Mouse (Mus musculus) lung, embryonic 14.5 days (tissue): ENCODE measurements around the gene Oscar. TPM values are rescaled to one million over a fixed set of nuclear protein-coding genes. Genes with fewer than 3 reads are reported as not detected.
"Not testable (repeated sequence)": the region's sequence is repeated elsewhere in the genome, so short reads cannot be mapped to it uniquely, and the experiment has no call there.

ENCODE experiments used
- ATAC-seq: fragments of 200-750 bp; cut with Nextera tagmentation; 2 replicates; pipeline ENCODE4 v1.8.0; 2017; ENCODE audit warnings: mild to moderate bottlenecking, moderate TSS enrichment, moderate library complexity; ENCODE audit not compliant: insufficient read depth
- DNase-seq: peaks from one replicate; pipeline ENCODE4 v3.0.0-alpha.2; 2015
- H3K27ac ChIP-seq: fragments of 300-500 bp; sonication (generic); 2 replicates; pipeline ENCODE4 v1.5.1; 2014; ENCODE audit warnings: low read depth, mild to moderate bottlenecking, moderate library complexity
- H3K27me3 ChIP-seq: fragments of 300-500 bp; sonication (generic); 2 replicates; pipeline ENCODE4 v1.6.1; 2014; ENCODE audit warnings: low read length, control low read depth; ENCODE audit not compliant: insufficient read depth
- H3K36me3 ChIP-seq: fragments of 300-500 bp; sonication (generic); 2 replicates; pipeline ENCODE4 v1.6.1; 2014; ENCODE audit warnings: control low read depth; ENCODE audit not compliant: insufficient read depth
- H3K4me1 ChIP-seq: fragments of 300-500 bp; sonication (generic); 2 replicates; pipeline ENCODE4 v1.6.1; 2014; ENCODE audit warnings: antibody characterized with exemption, control low read depth; ENCODE audit not compliant: insufficient read depth
- H3K4me2 ChIP-seq: fragments of 300-500 bp; sonication (generic); 2 replicates; pipeline ENCODE4 v1.6.1; 2014; ENCODE audit warnings: mild to moderate bottlenecking
- H3K4me3 ChIP-seq: fragments of 300-500 bp; sonication (generic); 2 replicates; pipeline ENCODE4 v1.5.1; 2014; ENCODE audit warnings: low read depth, low read length
- H3K9ac ChIP-seq: fragments of 300-500 bp; sonication (generic); 2 replicates; pipeline ENCODE4 v1.6.1; 2014
- H3K9me3 ChIP-seq: fragments of 300-500 bp; sonication (generic); 2 replicates; pipeline ENCODE4 v1.6.1; 2016; ENCODE audit warnings: low read depth, low read length, control low read depth
- CTCF ChIP-seq: IDR thresholded peaks from 2 replicates; pipeline ENCODE4 v1.5.1; 2016; ENCODE audit warnings: antibody characterized with exemption, low read depth
- WGBS: fragments of 180-500 bp; shearing (Covaris S2); extraction: QIAGEN DNeasy Blood & Tissue Kit; methylation state at CpG from one replicate; pipeline ENCODE4 v1.1.7; 2014; 5-methylcytosine and 5-hydroxymethylcytosine counted together
- polyA plus RNA-seq: library from polyadenylated mRNA; unstranded; fragments of >200 nt; fragmentation: Nextera tagmentation; extraction: Ambion mirVana; gene quantifications from 2 replicates; pipeline ENCODE4 v1.2.1, GENCODE M21; 2014

Oscar gene
- polyA plus RNA-seq, 1 experiment from 2014 or later, result not detected

DNA sequence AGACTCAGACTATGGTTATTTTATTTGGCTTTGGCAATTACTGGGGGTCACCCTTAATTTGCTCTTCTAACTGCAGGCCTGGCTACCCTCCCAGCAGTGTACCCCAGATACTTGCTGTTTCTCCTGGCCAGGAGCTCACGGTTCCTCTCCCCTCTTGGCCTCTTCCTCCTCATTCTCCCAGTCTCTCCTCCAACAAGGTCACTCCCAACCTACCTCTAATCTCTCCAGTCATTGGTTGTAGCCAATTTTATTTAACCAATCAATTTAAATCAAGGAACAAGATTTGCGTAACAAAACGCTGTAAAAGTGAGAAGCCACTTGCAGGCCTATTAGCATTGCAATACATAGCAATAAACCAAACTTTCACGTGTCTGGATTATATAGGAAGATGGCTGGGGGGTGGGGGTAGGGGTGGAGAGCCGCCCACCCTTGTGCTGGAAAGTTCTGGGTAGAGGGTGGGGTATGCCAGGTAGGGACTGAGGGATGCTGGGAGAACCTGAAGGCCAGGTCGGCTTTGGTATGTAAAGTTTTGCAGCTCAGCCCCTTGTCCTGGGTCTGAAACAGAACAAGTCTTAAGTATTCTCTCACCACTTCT lies 36.9 kb downstream of the Oscar start:
- Histone ChIP-seq H3K9ac (no peak overlapping the region), H3K4me3 (no peak overlapping the region), H3K36me3 (no peaks in the 10 kb centered on the region), H3K9me3 (no peaks in the 10 kb centered on the region), H3K4me2 (no peak overlapping the region), H3K4me1 (no peaks in the 10 kb centered on the region), H3K27me3 (no peaks in the 10 kb centered on the region), H3K27ac (no peak overlapping the region)
- ATAC-seq, result no peak
- DNase-seq, result no peak
- WGBS, result 67% methylated on average over 6 of the region's 6 CpGs
- TF ChIP-seq CTCF, result no peak

DNA sequence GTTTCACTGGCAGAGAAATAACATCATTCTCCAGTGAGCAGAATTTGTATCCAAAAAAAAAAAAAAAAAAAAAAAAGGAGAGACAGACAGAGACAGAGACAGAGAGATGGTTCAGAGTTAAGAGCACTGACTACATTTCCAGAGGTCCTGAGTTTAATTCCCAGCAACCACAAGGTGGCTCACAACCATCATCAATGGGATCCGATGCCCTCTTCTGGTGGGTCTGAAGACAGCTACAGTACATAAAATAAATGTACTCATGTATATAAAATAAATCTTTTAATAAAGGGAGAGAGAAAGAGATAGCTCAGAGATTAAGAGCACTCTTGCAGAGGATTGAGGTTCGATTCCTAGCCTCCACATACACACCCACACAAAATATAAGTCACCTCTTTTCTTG lies 37.8 kb downstream of the Oscar start:
- WGBS, result 73% methylated on average over 2 of the region's 2 CpGs
- H3K9ac ChIP-seq, result no peak overlapping the region
- H3K4me2 ChIP-seq, result no peak overlapping the region
- H3K4me1 ChIP-seq, result no peaks in the 10 kb centered on the region
- H3K9me3 ChIP-seq, result no peaks in the 10 kb centered on the region
- no peak for ATAC-seq
- TF ChIP-seq CTCF, result no peak
- H3K27ac ChIP-seq, result no peak overlapping the region
- H3K36me3 ChIP-seq, result no peaks in the 10 kb centered on the region
- no peaks in the 10 kb centered on the region for H3K27me3 ChIP-seq
- DNase-seq, result no peak
- no peak overlapping the region for H3K4me3 ChIP-seq

DNA sequence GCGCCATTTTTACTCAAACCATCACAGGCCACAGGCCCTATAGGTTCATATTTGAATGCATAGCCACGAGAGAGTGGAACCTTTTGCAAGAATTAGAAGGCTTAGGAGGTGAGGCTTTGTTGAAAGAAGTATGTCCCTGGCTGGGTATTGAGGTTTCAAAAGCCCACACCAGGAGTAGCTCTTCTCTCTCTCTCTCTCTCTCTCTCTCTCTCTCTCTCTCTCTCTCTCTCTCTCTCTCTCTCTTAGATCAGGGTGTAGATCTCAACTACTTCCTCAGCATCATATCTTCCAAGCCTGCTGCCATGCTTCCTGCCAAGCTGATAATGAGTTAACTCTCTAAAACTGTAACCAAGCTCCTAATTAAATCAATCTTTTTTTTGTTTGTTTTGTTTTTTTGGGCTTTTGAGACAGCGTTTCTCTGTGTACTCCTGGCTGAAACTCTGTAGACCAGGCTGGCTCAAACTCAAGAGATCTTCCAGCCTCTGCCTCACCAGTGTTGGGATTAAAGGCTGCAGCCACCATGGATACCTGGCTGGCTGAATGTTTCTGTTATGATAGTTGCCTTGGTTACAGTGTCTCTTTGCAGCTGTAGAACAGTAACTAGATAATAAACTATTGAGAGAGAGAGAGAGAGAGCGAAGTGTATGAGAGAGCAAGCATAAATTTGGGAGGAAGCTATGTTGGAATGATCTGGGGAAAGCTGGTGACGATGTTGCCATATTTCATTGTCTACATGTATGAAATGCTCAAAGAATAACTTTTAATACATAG lies 39.4 kb downstream of the Oscar start:
- H3K9me3 ChIP-seq, result no peaks in the 10 kb centered on the region
- no peak for DNase-seq
- no peaks in the 10 kb centered on the region for H3K27me3 ChIP-seq
- ATAC-seq, result no peak
- TF ChIP-seq CTCF, result no peak
- no peak overlapping the region for H3K4me3 ChIP-seq
- no peaks in the 10 kb centered on the region for H3K36me3 ChIP-seq
- whole genome bisulfite sequencing, result 72% methylated on average over 5 of the region's 5 CpGs
- no peaks in the 10 kb centered on the region for H3K4me1 ChIP-seq
- H3K4me2 ChIP-seq, result no peak overlapping the region
- no peak overlapping the region for H3K27ac ChIP-seq
- H3K9ac ChIP-seq, result no peak overlapping the region

DNA sequence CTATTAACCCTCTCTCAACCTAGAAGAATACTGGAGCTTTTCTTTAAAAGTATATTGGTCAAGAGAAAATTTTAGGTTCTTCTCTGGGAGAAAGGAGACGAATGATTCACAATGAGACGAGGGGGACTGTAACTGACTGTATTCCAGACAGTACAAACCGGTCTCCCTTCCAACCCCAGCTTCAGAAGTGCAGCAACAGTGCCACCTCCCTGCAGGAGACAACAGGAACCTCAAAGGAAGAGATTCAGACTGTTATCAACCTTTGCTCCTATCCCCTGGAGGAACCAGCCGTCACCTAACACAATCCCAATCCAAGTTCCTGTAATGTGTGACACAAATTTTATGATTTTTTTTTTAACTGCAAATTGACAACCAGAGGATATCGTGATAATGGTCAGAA lies 41.7 kb downstream of the Oscar start:
- Histone ChIP-seq H3K9me3 (no peaks in the 10 kb centered on the region), H3K9ac (no peak overlapping the region), H3K4me2 (no peak overlapping the region), H3K27ac (no peak overlapping the region), H3K4me3 (no peak overlapping the region), H3K36me3 (no peaks in the 10 kb centered on the region), H3K4me1 (no peaks in the 10 kb centered on the region), H3K27me3 (no peaks in the 10 kb centered on the region)
- ATAC-seq, result no peak
- DNase-seq, result no peak
- no peak for TF ChIP-seq CTCF
- 39% methylated on average over 5 of the region's 5 CpGs for WGBS

- WGBS, result 67% methylated on average over 1 of the region's 1 CpGs
- H3K27me3 ChIP-seq, result no peaks in the 10 kb centered on the region
- no peak for TF ChIP-seq CTCF
- no peak overlapping the region for H3K9ac ChIP-seq
- no peak overlapping the region for H3K4me3 ChIP-seq
- DNase-seq (no peak), ATAC-seq (no peak)
- H3K4me2 ChIP-seq, result no peak overlapping the region
- H3K36me3 ChIP-seq, result no peaks in the 10 kb centered on the region
- H3K27ac ChIP-seq, result no peak overlapping the region
- no peaks in the 10 kb centered on the region for H3K4me1 ChIP-seq
- H3K9me3 ChIP-seq, result no peaks in the 10 kb centered on the region
Observed at GRCm38 (mm10) chr7:3571847-3572246, 44.1 kb downstream of the Oscar start.

DNA sequence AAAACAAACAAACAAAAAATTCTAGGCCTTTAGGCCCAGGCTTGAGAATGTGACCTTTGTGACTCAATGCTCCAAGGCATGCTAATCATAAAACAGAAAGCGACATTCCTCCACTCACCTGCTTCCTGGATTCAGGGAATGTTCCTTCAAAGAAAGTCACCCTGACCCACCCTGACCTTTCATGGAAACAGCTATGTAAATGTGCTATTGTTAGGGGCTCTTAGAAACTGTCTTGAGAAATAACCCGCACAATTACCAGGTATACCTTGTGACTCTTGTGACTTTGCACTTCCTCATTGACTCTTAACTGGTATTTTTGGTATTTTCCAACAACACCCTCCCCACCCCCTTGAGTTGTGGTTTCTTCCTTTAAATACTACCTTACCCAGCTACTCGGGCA lies 45.4 kb downstream of the Oscar start:
- H3K36me3 ChIP-seq, H3K9me3 ChIP-seq, DNase-seq, H3K4me1 ChIP-seq, ATAC-seq, H3K9ac ChIP-seq, H3K27ac ChIP-seq, H3K27me3 ChIP-seq, H3K4me3 ChIP-seq, H3K4me2 ChIP-seq: not testable (repeated sequence)
- WGBS, result 91% methylated on average over 3 of the region's 3 CpGs

DNA sequence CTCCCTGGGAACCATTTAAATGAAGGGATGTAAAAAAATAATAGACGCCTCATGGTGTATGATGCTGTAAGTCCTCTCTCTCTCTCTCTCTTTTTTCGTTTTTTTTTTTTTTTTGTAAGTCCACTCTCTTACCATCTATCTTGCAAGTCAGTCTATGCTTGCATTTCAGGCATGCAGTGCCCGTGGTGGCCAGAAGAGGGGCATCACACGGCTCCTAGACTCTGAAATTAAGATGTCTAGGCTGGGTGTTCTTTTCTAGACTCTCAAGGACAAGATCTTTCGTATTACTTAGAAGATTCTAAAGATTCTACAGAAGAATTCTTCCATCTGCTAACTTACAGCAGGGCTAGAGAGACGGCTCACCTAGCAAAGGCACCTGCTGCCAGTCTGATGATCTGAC lies 46.2 kb downstream of the Oscar start:
- no peaks in the 10 kb centered on the region for H3K4me1 ChIP-seq
- H3K27ac ChIP-seq, result no peak overlapping the region
- ATAC-seq (no peak), DNase-seq (no peak)
- H3K36me3 ChIP-seq, result no peaks in the 10 kb centered on the region
- no peak overlapping the region for H3K4me2 ChIP-seq
- H3K9me3 ChIP-seq, result no peaks in the 10 kb centered on the region
- 63% methylated on average over 6 of the region's 6 CpGs for WGBS
- H3K9ac ChIP-seq, result no peak overlapping the region
- no peaks in the 10 kb centered on the region for H3K27me3 ChIP-seq
- no peak overlapping the region for H3K4me3 ChIP-seq
- TF ChIP-seq CTCF, result no peak
